Mouse (Mus musculus): ENCODE results near the gene Gpn2. TPM values are rescaled to one million over a fixed set of nuclear protein-coding genes. Genes with fewer than 3 reads are reported as not detected.

Gene Gpn2
- total RNA-seq, 2 experiments from 2014 or later = 5.8 to 5.9 TPM

- peak; percentile 63 for DNase-seq (ENCODE audit: low spot score)
Observed at GRCm38 (mm10) chr4:133592570-133592969, 8.4 kb downstream of the Gpn2 start.

DNA sequence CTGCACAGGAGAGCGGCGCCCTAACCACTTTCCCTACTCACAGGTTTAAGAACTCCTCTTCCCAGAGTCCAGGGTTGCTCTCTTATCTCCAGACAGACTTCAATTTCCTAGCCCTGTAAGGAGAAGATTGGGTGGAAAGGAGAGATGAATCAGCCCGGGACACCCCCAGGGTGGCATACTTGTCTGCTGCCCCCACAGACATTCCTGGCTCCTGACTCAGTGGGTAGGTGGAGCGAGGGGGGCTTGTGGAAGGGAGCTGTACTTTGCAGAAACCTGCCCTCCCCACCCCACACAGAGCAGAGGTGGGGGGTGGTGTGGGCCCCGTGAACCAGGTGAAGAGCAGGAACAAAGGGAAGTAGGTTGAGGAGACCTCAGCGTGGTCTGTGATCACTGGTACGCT lies 11.4 kb downstream of the Gpn2 start:
- DNase-seq (ENCODE audit: low spot score) = no peak

DNA sequence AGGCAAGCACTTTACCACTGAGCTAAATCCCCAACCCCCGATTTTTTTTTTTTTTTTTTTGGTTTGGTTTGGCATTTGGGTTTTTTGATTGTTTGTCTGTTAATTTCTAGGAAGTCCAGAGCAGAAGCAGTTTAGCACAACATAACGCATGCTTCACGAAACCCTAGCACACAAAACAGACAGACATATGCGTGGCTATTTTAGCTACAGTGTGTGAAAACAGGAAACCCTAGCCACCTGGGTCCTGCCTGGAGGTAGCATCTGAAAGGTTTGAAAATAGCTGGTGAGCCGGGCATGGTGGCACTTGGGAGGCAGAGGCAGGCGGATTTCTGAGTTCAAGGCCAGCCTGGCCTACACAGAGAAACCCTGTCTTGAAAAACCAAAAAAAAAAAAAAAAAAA lies 11.9 kb downstream of the Gpn2 start:
- no peak for DNase-seq (ENCODE audit: low spot score)

DNA sequence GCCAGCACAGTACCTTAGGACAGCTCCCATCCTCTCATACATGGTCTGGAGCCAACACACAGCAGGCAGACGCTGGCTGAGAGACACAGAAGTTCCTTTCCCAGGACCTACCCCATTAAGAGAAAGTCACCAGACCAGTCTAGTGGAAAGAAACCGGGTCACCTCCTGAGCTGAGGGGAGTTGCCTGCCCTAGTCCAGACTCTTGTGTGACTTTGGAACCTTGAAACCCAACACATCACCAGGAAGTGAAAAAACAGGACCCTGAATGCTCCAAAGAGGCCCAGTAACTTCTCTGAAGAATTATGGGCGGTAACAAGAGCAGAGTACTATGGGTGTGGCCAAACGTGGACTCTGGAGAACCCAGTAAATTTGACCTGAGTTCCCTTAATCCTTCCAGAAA lies 14.5 kb downstream of the Gpn2 start:
- no peak for DNase-seq (ENCODE audit: low spot score)

DNA sequence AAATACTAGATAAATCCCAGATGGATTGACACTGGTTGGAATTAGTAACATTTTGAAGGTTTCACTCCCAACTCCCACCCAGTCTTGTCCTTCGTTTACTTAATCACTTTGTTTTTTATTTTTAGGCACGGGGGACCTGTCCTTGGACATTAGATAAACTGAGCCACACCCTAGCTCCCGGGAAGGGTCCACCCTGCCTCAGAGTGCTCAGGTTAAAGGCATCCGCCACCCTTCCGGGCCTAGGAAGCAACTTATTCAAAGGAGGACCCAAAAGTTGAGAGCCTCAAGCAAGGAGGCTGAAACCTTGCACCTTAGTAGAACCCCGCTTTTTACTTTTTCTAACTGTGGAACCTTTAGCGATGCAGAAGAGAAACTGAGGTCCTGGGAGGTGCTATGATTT lies 15.0 kb downstream of the Gpn2 start:
- DNase-seq (ENCODE audit: low spot score) = no peak

GRCm38 (mm10) chr4:133599571-133600073 lies 15.5 kb downstream of the Gpn2 start:
- peak; percentile 93 for DNase-seq (ENCODE audit: low spot score)

- no peak for DNase-seq (ENCODE audit: low spot score)
Observed at GRCm38 (mm10) chr4:133600306-133600705, 16.1 kb downstream of the Gpn2 start.

GRCm38 (mm10) chr4:133601721-133602218 lies 17.6 kb downstream of the Gpn2 start, which contains the start of gene Sfn:
Gene Sfn, minus strand, starts transcription at chr4:133602168.
- DNase-seq (ENCODE audit: low spot score) = peak; percentile 64

GRCm38 (mm10) chr4:133603056-133603455 lies 18.9 kb downstream of the Gpn2 start:
- DNase-seq (ENCODE audit: low spot score) = no peak

- no peak for DNase-seq (ENCODE audit: low spot score)
Observed at GRCm38 (mm10) chr4:133604175-133604574, 20.0 kb downstream of the Gpn2 start.

- DNase-seq (ENCODE audit: low spot score) = no peak
Observed at GRCm38 (mm10) chr4:133604856-133605255, 20.7 kb downstream of the Gpn2 start.

DNA sequence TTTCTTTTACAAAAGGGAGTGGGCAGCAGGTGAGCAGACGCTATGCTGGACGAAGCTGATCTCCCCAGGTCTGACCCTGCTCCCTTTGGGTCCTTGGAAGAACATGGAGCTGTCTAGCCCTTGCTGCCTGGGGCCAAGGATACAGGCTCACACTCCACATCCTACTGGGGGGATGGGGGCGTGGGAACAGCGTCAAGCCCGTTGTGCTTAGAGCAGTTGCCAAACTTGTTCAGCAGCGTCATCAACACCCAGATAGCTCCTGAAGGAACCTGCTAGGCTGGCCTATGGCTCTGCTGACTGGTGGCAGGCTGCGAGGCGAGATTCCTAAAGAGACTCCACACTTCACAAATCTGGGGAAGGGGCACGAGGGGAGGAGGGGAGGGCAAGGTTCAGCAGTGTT lies 21.2 kb downstream of the Gpn2 start:
- DNase-seq (ENCODE audit: low spot score) = no peak

GRCm38 (mm10) chr4:133607284-133607683 lies 23.1 kb downstream of the Gpn2 start:
- DNase-seq (ENCODE audit: low spot score) = no peak

DNA sequence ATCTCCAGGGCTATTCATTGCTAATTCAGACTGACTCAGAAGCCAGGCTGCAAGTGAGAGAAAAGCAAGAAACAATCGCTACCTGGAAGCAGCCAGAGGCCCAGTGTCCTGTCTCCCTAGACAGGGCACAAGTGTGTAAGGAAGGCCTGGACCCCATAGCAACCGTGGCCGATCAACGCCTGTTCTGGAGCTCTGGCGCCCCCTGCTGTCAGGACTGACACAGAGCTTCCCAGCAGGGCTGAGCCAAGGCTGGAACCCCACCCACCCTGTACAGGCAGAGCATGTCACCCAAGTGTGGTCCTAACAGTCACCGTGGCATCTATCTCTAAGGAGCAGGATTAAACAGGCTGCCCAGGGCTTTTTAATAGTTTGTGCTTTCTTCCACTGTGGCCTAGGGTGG lies 25.6 kb downstream of the Gpn2 start:
- peak; percentile 83 for DNase-seq (ENCODE audit: low spot score)

GRCm38 (mm10) chr4:133611815-133612214 lies 27.7 kb downstream of the Gpn2 start:
- DNase-seq (ENCODE audit: low spot score) = no peak

GRCm38 (mm10) chr4:133612416-133612815 lies 28.3 kb downstream of the Gpn2 start:
- DNase-seq (ENCODE audit: low spot score) = no peak

DNA sequence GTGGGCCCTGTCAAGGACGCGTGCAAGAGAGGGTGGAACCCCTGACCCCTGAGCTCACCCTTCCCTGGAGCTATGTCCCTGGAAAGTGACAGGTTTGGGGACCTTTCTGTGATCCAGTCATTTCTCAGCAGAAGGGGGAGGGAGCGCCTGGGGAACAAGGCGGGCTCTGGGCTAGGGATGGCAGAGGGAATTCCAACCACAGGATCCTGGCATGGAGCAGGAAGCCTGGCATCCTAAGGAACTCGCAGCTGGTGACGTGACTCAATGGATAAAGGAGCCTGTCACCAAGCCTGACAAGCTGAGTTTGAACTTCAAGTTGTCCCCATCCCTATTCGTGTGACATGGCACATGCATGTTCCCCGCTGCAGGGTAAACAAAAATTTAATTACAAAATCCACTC lies 28.9 kb downstream of the Gpn2 start:
- DNase-seq (ENCODE audit: low spot score) = no peak

DNA sequence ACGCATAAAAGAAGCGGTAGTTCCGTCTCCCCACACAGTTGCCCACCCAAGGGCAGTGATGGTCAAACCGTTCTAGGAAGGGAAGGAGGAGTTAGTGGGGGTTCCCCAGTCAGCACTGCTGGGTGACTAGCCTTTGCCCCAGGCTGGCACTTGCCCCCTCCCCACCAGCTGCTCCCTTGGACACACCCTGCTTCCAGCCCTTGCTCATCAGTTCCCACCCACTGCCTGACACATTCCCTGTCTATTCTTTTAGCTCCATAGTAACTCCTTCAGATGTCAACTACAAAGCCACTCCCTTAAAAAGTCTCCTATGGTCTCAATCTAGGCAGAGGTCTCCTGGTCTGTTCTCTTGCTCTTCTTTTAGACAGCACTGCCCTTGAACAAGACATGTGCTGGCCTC lies 29.7 kb downstream of the Gpn2 start:
- no peak for DNase-seq (ENCODE audit: low spot score)

GRCm38 (mm10) chr4:133614274-133614761 lies 30.2 kb downstream of the Gpn2 start:
- peak; percentile 47 for DNase-seq (ENCODE audit: low spot score)

DNA sequence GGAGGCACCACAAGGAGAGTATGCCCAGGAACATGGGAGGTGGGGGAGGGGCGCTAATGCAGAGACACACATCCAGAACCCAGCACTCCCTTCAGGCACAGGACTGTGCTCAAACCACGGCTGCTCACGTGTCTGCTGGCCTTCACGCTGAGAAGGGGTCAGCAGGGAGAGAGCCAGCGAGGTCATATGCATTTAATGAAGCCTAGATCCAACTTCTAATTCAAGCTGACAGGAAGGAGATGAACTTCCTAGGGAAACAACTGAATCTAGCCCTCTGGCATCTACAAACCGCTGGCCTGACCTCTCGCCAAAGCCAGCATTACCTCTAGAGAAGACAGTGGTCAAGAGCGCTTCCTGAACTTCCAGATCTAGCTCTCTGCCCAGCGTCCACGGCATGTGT lies 31.3 kb downstream of the Gpn2 start:
- no peak for DNase-seq (ENCODE audit: low spot score)

DNA sequence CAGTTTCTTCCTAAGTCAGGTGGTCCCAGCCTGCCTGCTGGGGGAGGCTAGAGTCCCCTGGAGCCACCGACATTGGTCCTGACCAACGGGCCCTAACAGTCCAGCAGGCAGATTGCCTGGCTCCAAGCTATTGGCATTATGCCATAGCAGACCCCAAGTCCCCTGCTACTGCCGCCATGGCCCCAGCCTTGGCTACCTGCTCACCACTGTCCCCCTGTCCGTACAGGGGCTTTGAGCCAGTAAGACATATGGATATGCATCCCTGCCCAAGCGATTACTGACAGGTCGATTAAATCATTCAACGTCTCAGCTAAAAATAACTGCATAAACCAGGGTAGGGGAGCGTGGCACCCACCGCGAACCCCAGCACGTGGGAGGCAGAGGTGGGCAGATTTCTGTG lies 33.8 kb downstream of the Gpn2 start:
- DNase-seq (ENCODE audit: low spot score) = no peak

DNA sequence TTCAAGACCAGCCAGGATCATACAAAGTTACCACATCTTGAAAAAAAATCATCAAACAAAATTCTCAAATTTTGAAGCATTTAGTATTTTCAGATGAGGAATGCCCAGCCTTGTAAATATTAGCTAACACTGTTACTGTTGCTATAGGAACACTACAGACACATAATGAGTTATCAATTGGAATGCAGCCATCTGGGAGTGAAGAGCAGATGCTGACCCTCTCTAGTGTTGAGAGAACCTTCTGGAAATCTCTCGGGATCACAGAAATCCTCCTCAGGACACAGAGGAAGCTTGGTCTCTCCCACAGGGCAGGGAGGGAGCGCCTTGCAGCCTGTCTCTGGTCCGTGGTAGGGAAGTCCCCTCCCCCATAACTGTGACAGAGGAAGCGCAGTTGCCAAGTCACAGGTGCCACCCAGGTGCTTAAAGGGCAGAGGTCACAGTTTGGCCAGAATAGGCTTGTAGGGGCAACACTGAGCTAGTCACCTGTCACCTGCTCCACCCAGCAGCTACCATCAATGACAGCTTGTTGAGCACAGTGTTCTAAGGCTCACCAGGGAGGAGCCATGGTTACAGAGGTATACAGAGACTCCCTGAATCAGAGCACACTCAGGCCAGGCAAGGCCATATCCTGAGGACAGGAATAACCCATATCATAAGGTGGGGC lies 35.4 kb downstream of the Gpn2 start:
- DNase-seq (ENCODE audit: low spot score) = no peak

DNA sequence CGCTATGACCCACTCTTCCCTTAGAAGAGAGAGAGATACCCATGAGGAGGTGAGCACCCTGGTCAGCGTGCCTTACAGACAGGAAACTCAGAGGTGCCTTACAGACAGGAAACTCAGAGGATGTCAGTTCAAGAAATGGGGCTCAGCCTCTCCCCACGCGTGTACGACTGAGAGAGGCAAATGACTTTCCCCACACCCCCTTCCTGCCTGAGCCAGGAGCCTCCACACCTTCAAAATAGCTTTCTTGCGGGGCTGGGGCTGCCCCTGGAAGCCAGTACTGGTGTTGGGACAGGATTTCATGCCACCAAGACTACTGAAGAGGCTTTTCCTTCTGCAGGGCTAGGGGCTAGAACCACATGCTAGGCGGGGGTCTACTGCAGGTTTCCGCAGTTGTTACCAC lies 36.5 kb downstream of the Gpn2 start:
- DNase-seq (ENCODE audit: low spot score) = no peak

All from gastrocnemius, adult 18-20 months (tissue).